Mouse (Mus musculus) neural tube, embryonic 15.5 days (tissue): Measurements from ENCODE around the gene Vim. TPM values are rescaled to one million over a fixed set of nuclear protein-coding genes. Genes with fewer than 3 reads are reported as not detected.

Experiments
- ATAC-seq: fragments of 200-750 bp; cut with Nextera tagmentation; 2 replicates; pipeline ENCODE4 v1.8.0; 2017; ENCODE audit warnings: mild to moderate bottlenecking, moderate TSS enrichment, moderate library complexity; ENCODE audit not compliant: low FRiP score
- H3K27ac ChIP-seq: fragments of 300-500 bp; sonication (generic); replicated peaks from 2 replicates; pipeline ENCODE4 v1.5.1; 2015; ENCODE audit warnings: mild to moderate bottlenecking, inconsistent platforms
- H3K27me3 ChIP-seq: fragments of 300-500 bp; sonication (generic); replicated peaks from 2 replicates; pipeline ENCODE4 v1.6.1; 2015; ENCODE audit warnings: inconsistent platforms
- H3K36me3 ChIP-seq: fragments of 300-500 bp; sonication (generic); 2 replicates; pipeline ENCODE4 v1.6.1; 2015; ENCODE audit warnings: inconsistent platforms
- H3K4me1 ChIP-seq: fragments of 300-500 bp; sonication (generic); 2 replicates; pipeline ENCODE4 v1.6.1; 2015; ENCODE audit warnings: inconsistent platforms
- H3K4me2 ChIP-seq: fragments of 300-500 bp; sonication (generic); 2 replicates; pipeline ENCODE4 v1.6.1; 2015; ENCODE audit warnings: inconsistent platforms, mild to moderate bottlenecking, moderate library complexity
- H3K4me3 ChIP-seq: fragments of 300-500 bp; sonication (generic); replicated peaks from 2 replicates; pipeline ENCODE4 v1.5.1; 2015; ENCODE audit warnings: mild to moderate bottlenecking, inconsistent platforms
- H3K9ac ChIP-seq: fragments of 300-500 bp; sonication (generic); replicated peaks from 2 replicates; pipeline ENCODE4 v1.6.1; 2015; ENCODE audit warnings: mild to moderate bottlenecking, inconsistent platforms
- H3K9me3 ChIP-seq: fragments of 300-500 bp; sonication (generic); replicated peaks from 2 replicates; pipeline ENCODE4 v1.6.1; 2016; ENCODE audit warnings: inconsistent platforms
- WGBS: fragments of 180-500 bp; shearing (Covaris S2); methylation state at CpG from one replicate; pipeline ENCODE4 v1.1.7; 2015; ENCODE audit warnings: mixed read lengths; 5-methylcytosine and 5-hydroxymethylcytosine counted together
- polyA plus RNA-seq: library from polyadenylated mRNA; unstranded; fragments of >200 nt; fragmentation: Nextera tagmentation; extraction: Ambion mirVana; gene quantifications from 2 replicates; pipeline ENCODE4 v1.2.1, GENCODE M21; 2015

Gene Vim
- 441 and 489 TPM in 2 replicates for polyA plus RNA-seq

GRCm38 (mm10) chr2:13573408-13574065 is at the start of gene Vim:
TSS of gene Vim (plus strand) at chr2:13573927.
- peak within 1 kb of the TSS; percentile 89 for H3K4me2 ChIP-seq
- H3K4me1 ChIP-seq = peaks cover 37% of the 10 kb centered on the region
- ATAC-seq = peak; percentile 89
- peak within 1 kb of the TSS; percentile 90 for H3K27ac ChIP-seq
- under 1% methylated on average over 26 of the region's 26 CpGs for WGBS
- peaks cover 3% of the 10 kb centered on the region; the same call in 1 of the 2 replicates for H3K36me3 ChIP-seq
- H3K9me3 ChIP-seq = no peaks in the 10 kb centered on the region
- H3K9ac ChIP-seq = peak within 1 kb of the TSS; percentile 69
- H3K4me3 ChIP-seq = peak within 1 kb of the TSS; percentile 65
- no peaks in the 10 kb centered on the region for H3K27me3 ChIP-seq

GRCm38 (mm10) chr2:13526205-13526604 is 47.5 kb upstream of the Vim start:
- H3K9me3 ChIP-seq = no peaks in the 10 kb centered on the region
- no peak overlapping the region for H3K4me3 ChIP-seq
- ATAC-seq = no peak
- no peaks in the 10 kb centered on the region for H3K36me3 ChIP-seq
- H3K4me1 ChIP-seq = no peaks in the 10 kb centered on the region
- no peak overlapping the region for H3K4me2 ChIP-seq
- H3K27ac ChIP-seq = no peak overlapping the region
- no peaks in the 10 kb centered on the region for H3K27me3 ChIP-seq
- no peak overlapping the region for H3K9ac ChIP-seq
- WGBS = 95% methylated on average over 2 of the region's 2 CpGs

GRCm38 (mm10) chr2:13527125-13527524 is 46.6 kb upstream of the Vim start:
- WGBS = 26% methylated on average over 2 of the region's 2 CpGs
- no peak; the same call in 1 of the 2 replicates for ATAC-seq
- no peaks in the 10 kb centered on the region for H3K36me3 ChIP-seq
- no peak overlapping the region for H3K4me3 ChIP-seq
- no peak overlapping the region for H3K9ac ChIP-seq
- no peaks in the 10 kb centered on the region for H3K27me3 ChIP-seq
- no peaks in the 10 kb centered on the region for H3K9me3 ChIP-seq
- no peak overlapping the region for H3K4me2 ChIP-seq
- H3K27ac ChIP-seq = no peak overlapping the region
- H3K4me1 ChIP-seq = no peaks in the 10 kb centered on the region

- Histone ChIP-seq H3K27me3 (no peaks in the 10 kb centered on the region), H3K27ac (no peak overlapping the region), H3K36me3 (no peaks in the 10 kb centered on the region), H3K9me3 (no peaks in the 10 kb centered on the region), H3K9ac (no peak overlapping the region), H3K4me2 (no peak overlapping the region), H3K4me3 (no peak overlapping the region), H3K4me1 (no peaks in the 10 kb centered on the region)
- no peak for ATAC-seq
- 61% methylated on average over 4 of the region's 4 CpGs for WGBS
Measured at GRCm38 (mm10) chr2:13527531-13527930, 46.2 kb upstream of the Vim start.

- 95% methylated on average over 3 of the region's 3 CpGs for WGBS
- Histone ChIP-seq H3K27me3 (no peaks in the 10 kb centered on the region), H3K36me3 (no peaks in the 10 kb centered on the region)
Measured at GRCm38 (mm10) chr2:13529253-13529933, 44.3 kb upstream of the Vim start.

GRCm38 (mm10) chr2:13530639-13531038 is 43.1 kb upstream of the Vim start:
- Histone ChIP-seq H3K36me3 (no peaks in the 10 kb centered on the region), H3K9me3 (no peaks in the 10 kb centered on the region), H3K27ac (no peak overlapping the region), H3K4me3 (no peak overlapping the region), H3K9ac (no peak overlapping the region), H3K27me3 (no peaks in the 10 kb centered on the region), H3K4me2 (no peak overlapping the region), H3K4me1 (no peaks in the 10 kb centered on the region)
- WGBS = 93% methylated on average over 6 of the region's 6 CpGs
- ATAC-seq = no peak

More at GRCm38 (mm10) chr2:13529253-13529933, 44.3 kb upstream of the Vim start:
- H3K4me3 ChIP-seq = no peak overlapping the region
- no peak overlapping the region for H3K9ac ChIP-seq
- H3K4me2 ChIP-seq = no peak overlapping the region
- no peak for ATAC-seq
- no peaks in the 10 kb centered on the region for H3K9me3 ChIP-seq
- H3K4me1 ChIP-seq = no peaks in the 10 kb centered on the region
- H3K27ac ChIP-seq = no peak overlapping the region

GRCm38 (mm10) chr2:13536747-13537146 is 37.0 kb upstream of the Vim start:
- Histone ChIP-seq H3K36me3 (no peaks in the 10 kb centered on the region), H3K27ac (no peak overlapping the region), H3K27me3 (no peaks in the 10 kb centered on the region)

GRCm38 (mm10) chr2:13537733-13538132 is 36.0 kb upstream of the Vim start:
- no peak for ATAC-seq
- H3K9ac ChIP-seq = no peak overlapping the region
- H3K4me1 ChIP-seq = no peaks in the 10 kb centered on the region
- H3K36me3 ChIP-seq = no peaks in the 10 kb centered on the region
- no peak overlapping the region for H3K4me2 ChIP-seq
- H3K4me3 ChIP-seq = no peak overlapping the region
- H3K27ac ChIP-seq = no peak overlapping the region
- H3K9me3 ChIP-seq = no peaks in the 10 kb centered on the region
- H3K27me3 ChIP-seq = no peaks in the 10 kb centered on the region
- WGBS = 26% methylated on average over 2 of the region's 2 CpGs

More at GRCm38 (mm10) chr2:13536747-13537146, 37.0 kb upstream of the Vim start:
- no peak overlapping the region for H3K4me3 ChIP-seq
- no peak overlapping the region for H3K4me2 ChIP-seq
- no peaks in the 10 kb centered on the region for H3K9me3 ChIP-seq
- ATAC-seq = no peak
- no peaks in the 10 kb centered on the region for H3K4me1 ChIP-seq
- H3K9ac ChIP-seq = no peak overlapping the region

GRCm38 (mm10) chr2:13538258-13538657 is 35.5 kb upstream of the Vim start:
- Histone ChIP-seq H3K4me3 (no peak overlapping the region), H3K27ac (no peak overlapping the region), H3K9ac (no peak overlapping the region), H3K27me3 (no peaks in the 10 kb centered on the region), H3K36me3 (no peaks in the 10 kb centered on the region), H3K9me3 (no peaks in the 10 kb centered on the region), H3K4me1 (no peaks in the 10 kb centered on the region), H3K4me2 (no peak overlapping the region)
- ATAC-seq = no peak
- WGBS = 73% methylated on average over 2 of the region's 2 CpGs

GRCm38 (mm10) chr2:13538704-13539377 is 34.9 kb upstream of the Vim start:
- ATAC-seq = no peak
- peaks cover 3% of the 10 kb centered on the region; the same call in 1 of the 2 replicates for H3K4me1 ChIP-seq
- no peak overlapping the region for H3K4me3 ChIP-seq
- WGBS = 82% methylated on average over 6 of the region's 6 CpGs
- no peaks in the 10 kb centered on the region for H3K27me3 ChIP-seq
- H3K4me2 ChIP-seq = no peak overlapping the region
- H3K27ac ChIP-seq = no peak overlapping the region
- no peak overlapping the region for H3K9ac ChIP-seq
- no peaks in the 10 kb centered on the region for H3K9me3 ChIP-seq
- H3K36me3 ChIP-seq = no peaks in the 10 kb centered on the region

- no peaks in the 10 kb centered on the region for H3K9me3 ChIP-seq
- H3K27ac ChIP-seq = no peak overlapping the region
- no peak overlapping the region for H3K9ac ChIP-seq
- H3K4me3 ChIP-seq = no peak overlapping the region
- 95% methylated on average over 1 of the region's 1 CpGs for WGBS
- peaks cover 7% of the 10 kb centered on the region for H3K4me1 ChIP-seq
- H3K4me2 ChIP-seq = no peak overlapping the region
- no peaks in the 10 kb centered on the region for H3K36me3 ChIP-seq
- no peaks in the 10 kb centered on the region for H3K27me3 ChIP-seq
- ATAC-seq = no peak
Measured at GRCm38 (mm10) chr2:13539860-13540259, 33.9 kb upstream of the Vim start.
